Mouse (Mus musculus): ENCODE data around the gene Odf3. TPM values are rescaled to one million over a fixed set of nuclear protein-coding genes. Genes with fewer than 3 reads are reported as not detected.

Odf3 gene
- total RNA-seq, 2 experiments from 2014 or later: not detected

DNA sequence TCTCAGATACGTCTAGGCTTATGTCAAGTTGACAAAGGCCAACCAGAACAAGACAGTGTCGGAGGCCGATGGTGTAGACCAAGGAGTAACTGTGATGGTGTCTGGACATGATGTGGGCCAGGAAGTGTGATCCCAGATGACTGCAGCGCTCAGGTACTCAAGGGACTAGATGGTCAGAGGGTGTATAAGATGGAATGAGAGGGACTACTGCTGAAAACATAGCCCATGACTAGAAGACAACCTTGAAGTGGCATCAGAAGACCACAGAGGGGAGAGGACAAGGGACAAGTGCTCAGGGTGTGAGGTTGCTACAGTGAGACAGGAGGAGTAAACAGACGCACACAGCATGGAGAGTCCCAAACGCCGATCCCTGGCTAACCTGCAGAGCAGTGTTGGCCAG lies 3.8 kb upstream of the Odf3 start:
- DNase-seq (ENCODE audit: low spot score in 2 of 2): no peak

DNA sequence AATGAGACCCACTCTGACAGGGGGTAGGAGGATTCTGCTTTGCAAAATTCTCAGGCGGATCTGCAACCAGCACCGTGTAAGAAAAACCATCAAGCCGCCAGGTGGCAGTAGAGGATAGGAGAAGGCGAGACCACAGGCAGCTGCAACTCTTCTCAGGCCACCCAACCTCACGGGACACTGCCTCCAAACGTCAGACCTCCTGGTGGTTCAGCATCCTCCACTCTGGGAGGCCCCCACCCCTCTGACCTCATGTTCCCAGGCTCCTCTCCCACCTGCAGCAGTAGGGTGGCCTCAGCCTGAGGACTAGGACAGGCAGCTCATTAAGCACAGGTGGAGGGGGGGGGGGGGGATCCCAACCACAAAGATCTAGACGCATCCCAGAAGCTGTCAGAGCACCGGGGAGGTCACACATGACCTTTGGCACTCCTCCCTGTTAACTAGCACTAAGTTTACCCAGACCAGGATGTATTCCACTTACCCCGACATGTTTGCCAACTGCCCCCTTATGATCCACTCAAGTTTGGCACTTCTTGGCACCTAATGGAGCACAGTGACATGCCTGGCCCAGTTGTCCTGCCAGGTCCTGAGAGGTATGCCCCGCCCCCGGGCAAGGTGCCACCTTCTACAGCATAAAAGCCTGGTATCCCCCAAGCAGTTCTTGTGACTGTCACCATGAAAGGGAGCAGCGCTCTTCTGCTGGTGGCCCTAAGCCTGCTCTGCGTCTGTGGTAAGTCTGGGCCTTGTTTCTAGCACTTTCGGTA lies 2.5 kb upstream of the Odf3 start, which contains the start of gene Scgb1c1:
Gene Scgb1c1 (plus strand): TSS at position 643 of the 761 bp plus-strand sequence.
- peak; percentile 77 to 92 for DNase-seq (ENCODE audit: low spot score in 2 of 2)

DNA sequence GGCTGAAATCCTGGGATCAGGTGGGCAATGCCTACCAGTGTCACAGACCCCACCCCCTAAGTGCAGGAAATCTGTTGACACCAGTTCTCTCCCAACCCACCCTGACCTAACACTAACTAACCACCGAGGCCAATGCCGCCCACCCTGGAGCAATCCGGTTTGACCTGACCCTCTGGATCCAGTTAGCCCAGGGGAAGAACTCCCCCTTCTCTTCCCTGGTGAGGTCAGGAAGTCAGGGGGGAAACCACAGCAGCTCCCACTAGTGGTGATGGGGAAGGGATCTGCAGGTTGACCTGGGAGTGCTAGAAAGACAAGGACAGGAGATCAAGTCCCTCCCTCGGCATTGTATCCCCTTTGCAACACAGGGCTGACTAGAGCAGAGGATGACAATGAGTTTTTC lies 1.9 kb upstream of the Odf3 start:
- no peak for DNase-seq (ENCODE audit: low spot score in 2 of 2)

DNA sequence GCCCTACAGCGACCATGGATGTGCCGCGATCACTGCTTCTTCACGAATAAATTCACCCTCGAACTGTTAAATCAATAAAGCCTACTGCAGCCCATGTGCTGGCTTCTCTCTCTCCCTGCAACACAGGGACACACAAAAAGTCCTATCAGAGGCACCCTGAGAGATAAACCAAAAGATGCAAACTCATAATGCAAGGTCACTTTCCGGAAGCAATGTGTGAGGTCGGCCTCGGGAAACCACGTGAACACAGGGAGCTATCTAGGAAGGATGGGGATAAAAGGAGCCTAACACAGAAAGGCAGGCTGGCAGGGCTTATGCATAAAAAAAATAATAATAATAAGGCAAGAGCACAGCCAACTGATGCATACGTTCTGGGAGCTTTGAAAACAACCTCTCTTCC lies 929 bp upstream of the Odf3 start:
- DNase-seq (ENCODE audit: low spot score in 2 of 2): no peak

DNA sequence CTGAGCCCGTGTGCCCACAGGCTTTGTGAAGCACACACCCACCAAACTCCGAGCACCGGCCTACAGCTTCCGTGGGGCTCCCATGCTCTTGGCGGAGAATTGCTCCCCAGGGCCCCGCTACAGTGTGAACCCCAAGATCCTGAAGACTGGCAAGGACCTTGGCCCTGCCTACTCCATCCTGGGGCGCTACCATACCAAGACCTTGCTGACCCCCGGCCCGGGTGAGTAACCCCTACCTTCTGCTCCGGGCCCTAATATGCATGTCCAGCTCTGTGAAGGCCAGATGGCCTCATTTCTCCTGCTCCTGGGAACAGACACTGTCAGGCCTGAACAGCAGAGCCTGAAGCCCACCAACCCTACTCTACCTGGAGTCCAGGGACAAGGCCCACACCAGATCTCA lies 986 bp downstream of the Odf3 start:
- DNase-seq (ENCODE audit: low spot score in 2 of 2): no peak

DNA sequence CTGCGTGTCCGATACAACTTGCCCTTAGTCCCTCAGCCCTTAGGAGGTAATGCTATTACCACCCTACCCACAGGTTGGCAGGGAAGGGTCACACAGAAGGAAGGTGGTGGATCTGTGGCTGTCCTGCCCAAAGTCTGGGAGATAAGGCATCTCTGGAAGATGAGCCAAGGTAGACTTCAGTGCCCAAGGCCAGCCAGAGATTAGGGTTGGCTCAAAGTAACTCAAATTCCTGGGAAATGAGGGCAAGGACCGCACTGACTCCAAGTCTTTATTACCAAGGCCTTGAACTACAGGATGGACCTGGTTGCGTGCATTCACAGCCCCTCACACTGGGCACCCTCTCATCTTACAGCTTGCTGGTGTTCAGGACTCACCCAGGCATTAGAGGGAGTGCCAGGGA lies 4.3 kb downstream of the Odf3 start:
- no peak for DNase-seq (ENCODE audit: low spot score in 2 of 2)

DNA sequence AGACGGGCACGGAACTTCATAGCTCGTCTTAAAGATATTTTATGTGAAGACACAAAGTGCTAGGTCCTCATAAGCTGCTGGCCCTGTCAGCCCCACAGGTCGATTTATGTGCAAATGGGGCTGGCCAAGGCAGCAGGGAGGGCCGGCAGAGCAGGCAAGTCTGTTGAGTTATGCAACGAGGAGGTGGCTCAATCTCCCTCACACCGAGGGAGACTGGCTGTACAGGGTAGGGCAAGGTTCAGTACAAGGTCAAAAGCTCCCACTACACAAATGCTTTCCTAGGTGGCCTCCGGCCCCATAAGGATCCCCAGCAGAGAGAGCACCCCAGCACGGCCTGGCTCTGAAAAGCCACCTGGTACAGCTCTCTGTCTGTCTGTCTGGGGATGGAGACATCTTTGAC lies 5.8 kb downstream of the Odf3 start:
- no peak for DNase-seq (ENCODE audit: low spot score in 2 of 2)

DNA sequence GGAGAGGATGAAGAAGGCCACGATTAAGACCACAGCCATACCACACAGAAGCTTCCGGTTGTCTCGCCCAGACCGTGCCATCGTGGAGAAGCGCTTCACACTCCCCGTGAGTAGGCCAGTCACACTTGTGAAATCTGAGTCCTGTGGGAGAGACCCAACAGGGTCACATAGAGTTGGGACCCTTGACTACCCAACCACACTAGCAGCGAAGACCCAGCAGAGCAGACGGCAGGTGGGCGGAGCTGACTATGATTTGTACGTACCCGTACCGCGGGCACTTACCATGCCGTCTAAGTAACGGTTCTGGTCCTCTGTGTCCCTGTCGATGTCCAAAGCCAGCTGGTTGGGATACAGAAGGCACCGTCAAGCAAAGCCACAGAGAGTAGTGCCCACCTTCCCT lies 6.9 kb downstream of the Odf3 start:
- no peak for DNase-seq (ENCODE audit: low spot score in 2 of 2)

DNA sequence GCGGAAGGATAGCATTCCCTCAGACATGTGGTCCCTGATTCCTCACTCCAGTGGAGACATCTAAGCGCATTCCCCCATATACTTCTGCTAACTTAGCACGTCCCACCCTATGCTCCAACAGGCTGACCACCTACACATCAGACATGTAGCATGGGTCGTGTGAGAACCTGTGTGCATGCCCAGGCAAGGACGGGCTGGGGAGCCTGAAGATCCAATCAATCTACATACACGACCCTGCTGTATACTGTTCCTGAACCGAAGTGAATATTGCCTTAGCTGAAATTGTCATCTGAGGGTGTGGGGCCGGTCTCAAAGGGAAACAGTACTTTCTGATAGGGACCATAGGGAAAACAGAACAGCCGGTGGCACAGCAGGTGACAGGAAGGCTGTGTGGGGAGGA lies 7.6 kb downstream of the Odf3 start:
- no peak for DNase-seq (ENCODE audit: low spot score in 2 of 2)

DNA sequence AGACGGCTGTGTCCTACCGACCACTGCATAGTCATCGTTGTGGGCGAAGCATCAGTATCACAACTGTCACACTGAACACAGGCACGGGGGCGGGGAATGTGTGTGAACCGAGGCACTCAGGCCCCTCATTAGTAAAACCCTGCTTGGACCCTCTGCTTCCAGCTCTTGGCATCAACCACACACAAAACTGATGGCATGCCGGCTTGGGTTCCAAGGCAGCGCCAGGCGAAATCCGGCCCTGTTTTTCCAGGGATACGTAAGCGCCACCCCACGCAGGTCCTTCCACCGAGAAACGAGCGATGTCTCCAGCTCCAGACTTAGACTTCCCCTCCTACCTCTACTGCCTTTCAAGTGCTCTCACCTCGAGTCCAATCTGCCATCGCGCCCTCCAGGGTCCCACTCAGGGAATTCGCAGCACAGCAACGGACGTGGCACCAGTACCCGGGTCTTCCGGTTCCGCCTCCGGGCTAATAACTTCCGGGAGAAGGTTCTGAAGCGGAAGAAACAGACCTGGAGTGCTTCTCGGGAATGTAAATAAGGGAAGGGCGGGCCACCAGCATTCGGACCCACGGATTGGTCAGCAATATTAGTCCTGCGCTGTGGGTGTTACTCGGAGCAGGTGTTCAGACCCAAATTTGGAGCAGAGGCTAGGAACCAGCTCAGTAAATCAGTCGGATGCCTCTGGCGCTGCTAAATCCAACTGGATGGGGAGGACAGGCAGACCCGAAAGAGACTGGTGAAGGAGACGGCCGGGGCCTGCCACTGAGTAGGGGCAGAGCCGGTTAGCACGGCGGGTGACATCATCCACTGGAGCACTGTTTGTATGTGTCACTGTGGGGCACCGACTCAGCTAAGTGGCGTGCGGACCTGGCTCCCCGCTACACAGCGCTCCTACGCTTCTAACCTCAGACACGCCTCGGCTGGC lies 8.5 kb downstream of the Odf3 start, which contains the start of gene Gm45785:
Gene Gm45785 (minus strand): TSS at position 472 of the 925 bp plus-strand sequence.
- peak; percentile 79 to 92 for DNase-seq (ENCODE audit: low spot score in 2 of 2)

DNA sequence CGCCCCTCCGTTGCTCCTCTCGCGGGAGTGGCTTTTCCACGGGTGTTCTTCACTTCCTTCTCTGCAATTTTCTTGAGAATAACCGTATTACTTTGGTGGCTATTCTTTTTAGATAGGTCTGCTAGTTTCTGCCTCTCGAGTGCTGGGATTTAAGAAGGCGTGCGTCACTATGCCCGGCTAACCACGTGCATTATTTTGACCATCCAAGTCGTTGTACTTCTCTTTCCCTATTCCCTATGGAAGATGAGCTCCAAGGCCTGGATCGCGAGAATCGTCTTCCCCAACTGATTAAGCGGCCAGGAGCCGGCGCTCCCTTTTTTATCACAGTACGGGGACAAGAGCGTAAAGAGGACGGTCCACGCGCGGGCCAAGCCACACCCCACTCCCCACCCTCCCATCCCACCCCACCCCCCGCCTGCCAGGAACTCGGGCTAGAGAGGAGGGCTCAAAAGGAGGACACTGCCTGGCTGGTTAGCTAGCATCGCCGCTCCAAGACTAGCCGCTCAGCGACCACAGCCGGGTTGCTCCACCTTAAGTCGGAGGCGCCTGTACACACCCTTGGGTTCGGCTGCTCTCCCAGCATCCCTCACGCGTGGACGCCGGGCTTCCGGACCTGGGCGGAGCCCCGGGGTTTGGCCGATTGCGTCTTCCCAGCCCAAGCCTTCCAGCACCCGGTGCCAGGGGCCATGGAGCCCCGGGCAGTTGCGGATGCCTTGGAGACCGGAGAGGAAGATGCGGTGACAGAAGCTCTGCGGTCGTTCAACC lies 9.4 kb downstream of the Odf3 start, which contains the start of gene Ric8a:
Gene Ric8a (plus strand): TSS at position 173 of the 765 bp plus-strand sequence.
- peak; percentile 84 to 91 for DNase-seq (ENCODE audit: low spot score in 2 of 2)

DNA sequence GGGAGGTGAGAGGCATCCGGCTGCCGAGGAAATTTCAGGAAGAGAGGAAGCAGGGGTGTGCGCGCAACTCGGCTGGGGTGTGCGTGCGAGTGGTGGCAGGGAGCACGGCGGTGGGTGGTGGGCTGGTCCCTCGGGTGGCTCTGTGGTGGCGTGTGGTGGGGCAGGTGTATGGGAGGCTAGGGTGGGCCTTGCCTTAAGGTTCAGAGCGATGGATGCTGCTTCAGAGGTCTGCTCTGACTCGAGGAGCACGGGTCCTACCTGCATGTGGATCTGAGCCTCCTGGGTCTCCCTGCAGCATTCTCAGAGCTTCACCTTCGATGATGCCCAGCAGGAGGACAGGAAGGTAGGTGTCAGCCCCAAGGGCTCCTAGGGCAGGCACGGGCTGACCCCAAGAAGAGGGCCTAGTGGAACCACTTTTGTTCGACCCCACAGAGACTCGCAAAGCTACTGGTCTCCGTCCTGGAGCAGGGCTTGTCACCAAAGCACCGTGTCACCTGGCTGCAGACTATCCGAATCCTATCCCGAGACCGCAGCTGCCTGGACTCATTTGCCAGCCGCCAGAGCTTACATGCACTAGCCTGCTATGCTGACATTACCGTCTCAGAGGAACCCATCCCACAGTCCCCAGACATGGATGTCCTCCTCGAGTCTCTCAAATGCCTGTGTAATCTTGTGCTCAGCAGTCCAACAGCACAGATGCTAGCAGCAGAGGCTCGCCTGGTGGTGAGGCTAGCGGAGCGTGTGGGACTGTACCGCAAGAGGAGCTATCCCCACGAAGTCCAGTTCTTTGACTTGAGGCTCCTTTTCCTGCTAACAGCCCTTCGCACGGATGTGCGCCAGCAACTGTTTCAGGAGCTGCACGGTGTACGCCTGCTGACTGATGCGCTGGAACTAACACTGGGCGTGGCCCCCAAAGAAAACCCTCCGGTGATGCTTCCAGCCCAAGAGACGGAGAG lies 10.2 kb downstream of the Odf3 start, which contains the start of gene Bet1l:
Gene Bet1l (minus strand): TSS at position 28 of the 956 bp plus-strand sequence.
- DNase-seq (ENCODE audit: low spot score in 2 of 2): no peak

DNA sequence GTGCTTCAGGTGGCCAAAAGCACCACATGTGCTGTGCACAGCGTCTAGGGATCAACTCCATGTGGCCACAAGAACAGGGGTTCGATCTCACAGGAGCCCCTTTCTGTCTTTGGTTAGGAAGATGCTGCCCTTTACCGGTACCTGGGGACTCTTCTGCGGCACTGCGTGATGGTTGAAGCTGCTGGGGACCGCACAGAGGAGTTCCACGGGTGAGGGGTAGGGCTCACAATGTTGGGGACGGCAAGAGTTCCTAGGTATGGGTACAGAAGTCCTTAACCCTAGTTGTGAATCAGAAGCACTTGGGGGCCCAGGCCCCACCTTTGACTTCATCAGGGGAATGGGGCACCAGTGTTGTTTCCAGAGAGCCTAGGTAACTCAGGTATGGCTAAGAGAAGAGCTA lies 11.1 kb downstream of the Odf3 start:
- no peak for DNase-seq (ENCODE audit: low spot score in 2 of 2)

DNA sequence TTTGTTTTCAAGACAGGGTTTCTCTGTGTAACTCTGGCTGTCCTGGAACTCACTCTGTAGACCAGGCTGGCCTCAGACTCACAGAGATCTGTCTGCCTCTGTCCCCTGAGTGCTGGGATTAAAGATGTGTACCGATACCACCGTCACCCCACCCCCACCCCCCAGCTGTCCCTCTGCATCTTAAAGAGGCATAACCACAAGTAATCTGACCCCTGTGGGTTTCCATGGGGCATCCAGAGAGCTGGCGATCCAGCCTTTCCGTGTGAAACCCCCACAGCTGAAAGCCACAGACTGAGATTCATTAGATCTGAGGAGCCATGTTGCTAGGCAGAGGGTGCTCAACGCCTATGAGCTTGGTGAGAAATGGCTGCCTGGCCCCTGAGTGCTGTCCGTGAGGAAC lies 12.4 kb downstream of the Odf3 start:
- no peak for DNase-seq (ENCODE audit: low spot score in 2 of 2)

DNA sequence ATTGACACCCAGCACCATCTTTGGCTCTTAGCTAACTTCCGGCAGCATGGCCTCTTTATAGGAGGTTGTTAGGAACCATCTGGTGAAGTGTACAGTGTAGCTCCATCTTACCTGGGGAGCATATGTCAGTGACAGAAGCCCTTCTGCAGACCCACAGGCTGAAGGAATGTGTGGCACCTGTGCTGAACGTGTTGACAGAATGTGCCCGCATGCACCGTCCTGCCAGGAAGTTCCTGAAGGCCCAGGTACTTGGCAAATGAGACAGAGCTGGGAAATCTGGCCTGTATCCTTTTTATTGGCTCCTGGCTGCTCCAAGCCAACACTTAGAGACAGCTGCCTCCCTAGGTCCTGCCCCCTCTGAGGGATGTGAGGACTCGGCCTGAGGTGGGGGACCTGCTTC lies 13.1 kb downstream of the Odf3 start:
- DNase-seq (ENCODE audit: low spot score in 2 of 2): no peak

DNA sequence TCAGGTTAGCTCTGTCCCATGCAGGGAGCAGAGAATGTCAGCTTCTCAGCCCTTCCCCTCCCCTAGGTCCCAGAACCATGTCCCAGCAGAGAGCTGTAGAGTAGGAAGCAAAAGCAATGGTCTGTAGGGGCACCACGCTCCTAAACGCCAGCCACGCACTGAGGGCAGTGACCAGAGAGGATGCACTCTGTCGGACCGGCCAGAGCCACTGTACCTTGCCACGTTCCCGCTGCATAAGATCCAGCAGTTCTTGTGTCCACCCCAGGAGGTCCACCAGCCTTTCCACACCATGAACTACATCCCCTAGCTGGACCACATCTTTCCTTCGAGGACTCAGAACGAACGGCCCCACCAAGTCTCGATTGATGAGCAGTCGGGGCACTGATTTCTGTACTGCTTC lies 17.2 kb downstream of the Odf3 start:
- no peak for DNase-seq (ENCODE audit: low spot score in 2 of 2)

DNA sequence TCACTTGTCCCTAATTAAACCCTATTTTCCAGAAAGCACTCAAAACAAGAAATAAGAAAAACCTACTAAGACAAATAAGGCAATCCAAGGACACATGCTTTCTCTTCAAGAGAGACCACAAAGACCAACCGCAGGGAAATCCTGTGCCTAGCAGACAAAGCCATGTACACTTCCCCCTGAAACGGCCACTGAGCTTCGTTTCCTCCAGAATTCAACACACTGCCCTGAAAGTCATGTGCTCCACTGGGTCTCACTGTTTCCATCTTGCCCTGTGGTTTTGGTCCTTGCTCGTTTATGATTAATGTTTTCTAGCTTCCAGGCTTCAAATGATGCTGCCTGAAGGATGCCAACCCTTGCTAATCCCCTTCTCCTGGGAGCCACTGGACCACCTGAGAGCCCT lies 26.6 kb downstream of the Odf3 start:
- no peak for DNase-seq (ENCODE audit: low spot score in 2 of 2)

DNA sequence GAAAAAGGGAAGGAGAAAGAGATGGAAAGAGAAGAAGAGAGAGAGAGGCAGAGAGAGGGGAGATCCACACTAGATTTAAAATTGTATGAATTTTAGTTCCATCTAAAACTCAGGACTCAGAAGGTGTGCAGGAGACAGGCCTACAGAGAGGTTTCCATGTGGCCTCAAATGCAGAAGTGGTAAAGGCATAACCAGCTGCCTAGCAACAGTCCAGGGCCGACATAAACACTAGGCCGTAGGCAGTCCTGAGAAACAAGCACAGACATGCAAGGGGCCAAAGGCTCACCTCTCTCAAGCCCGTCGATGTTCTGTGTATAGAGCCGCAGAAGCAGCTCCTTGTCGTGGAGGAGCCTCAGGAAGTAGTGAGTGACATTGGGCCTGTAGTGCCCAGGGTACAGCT lies 29.8 kb downstream of the Odf3 start:
- DNase-seq (ENCODE audit: low spot score in 2 of 2): no peak

DNA sequence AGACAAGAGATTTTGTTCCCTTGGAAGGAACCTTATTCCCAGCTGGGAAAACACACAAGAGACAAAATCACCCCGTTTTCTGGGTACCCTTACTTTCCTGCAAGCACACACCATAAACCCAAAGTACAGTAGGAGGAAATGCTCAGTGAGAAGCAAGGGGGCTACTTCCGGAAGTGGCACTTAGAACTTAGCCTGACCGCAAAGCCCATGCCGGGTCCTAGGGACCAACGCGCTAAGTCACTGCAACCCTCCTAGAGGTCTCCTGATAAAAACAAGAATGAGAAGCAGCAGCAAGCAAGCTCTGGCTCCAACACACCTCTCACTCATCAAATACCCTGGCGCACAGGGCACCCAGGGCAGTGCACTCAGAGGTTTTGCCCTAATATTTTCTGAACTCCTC lies 31.8 kb downstream of the Odf3 start:
- DNase-seq (ENCODE audit: low spot score in 2 of 2): no peak

DNA sequence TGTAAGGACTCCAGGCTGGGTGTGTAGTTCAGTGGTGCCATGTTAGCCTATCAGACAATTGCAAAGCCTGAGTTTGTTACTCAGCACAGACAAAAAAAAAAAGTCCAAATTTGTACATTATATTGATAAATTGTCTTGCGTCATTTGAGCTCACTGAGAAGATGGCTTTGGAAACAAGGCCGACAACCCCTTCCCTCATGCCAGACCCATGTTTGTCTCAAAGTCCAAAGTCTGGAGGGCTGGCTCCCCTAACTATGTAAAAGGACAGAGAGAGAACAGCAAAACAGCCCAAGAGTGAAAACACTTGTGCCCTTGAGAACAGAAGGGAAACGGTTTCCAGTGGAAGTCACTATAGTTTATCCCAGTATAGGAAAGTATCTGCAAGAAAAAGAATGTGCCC lies 32.8 kb downstream of the Odf3 start:
- DNase-seq (ENCODE audit: low spot score in 2 of 2): no peak

Data from layer of hippocampus, adult 18-20 months (tissue).